Mouse (Mus musculus): ENCODE measurements at regions not wholly inside any gene's neighbourhood (a gene's known extent, or its start where the extent isn't known, plus 50 kb on each side); places are given as distances from the start of the nearest gene placed in this dataset.

- Histone ChIP-seq H3K36me3 (ENCODE audit: control insufficient read depth, insufficient read depth) (no peaks in the 10 kb centered on the region), H3K4me2 (ENCODE audit: low read depth, low read length) (no peak overlapping the region), H3K27me3 (ENCODE audit: control insufficient read depth, insufficient read depth, low read depth, low read length) (no peaks in the 10 kb centered on the region), H3K27ac (ENCODE audit: low read length) (no peak overlapping the region), H3K9me3 (replicated peaks; ENCODE audit: control insufficient read depth, low read length) (no peaks in the 10 kb centered on the region), H3K4me1 (ENCODE audit: control insufficient read depth, low read depth, low read length) (no peaks in the 10 kb centered on the region), H3K9ac (ENCODE audit: low read depth, low read length) (no peak overlapping the region), H3K4me3 (ENCODE audit: low read depth, low read length) (no peak overlapping the region)
- WGBS (ENCODE audit: insufficient replicate concordance) = 74% methylated on average over 12 of the region's 12 CpGs
- ATAC-seq (ENCODE audit: low read depth) = no peak
Observed at GRCm38 (mm10) chr3:34550189-34550588, 100.0 kb upstream of the Sox2 start.

GRCm38 (mm10) chr3:34532451-34532850, 117.8 kb upstream of the Sox2 start:
- Histone ChIP-seq H3K4me3 (ENCODE audit: low read depth, low read length) (no peak overlapping the region), H3K9me3 (replicated peaks; ENCODE audit: control insufficient read depth, low read length) (no peaks in the 10 kb centered on the region; the same call in 1 of the 2 replicates), H3K4me2 (ENCODE audit: low read depth, low read length) (no peak overlapping the region), H3K9ac (ENCODE audit: low read depth, low read length) (no peak overlapping the region), H3K27me3 (ENCODE audit: control insufficient read depth, insufficient read depth, low read depth, low read length) (no peaks in the 10 kb centered on the region), H3K36me3 (ENCODE audit: control insufficient read depth, insufficient read depth) (no peaks in the 10 kb centered on the region), H3K27ac (ENCODE audit: low read length) (no peak overlapping the region), H3K4me1 (ENCODE audit: control insufficient read depth, low read depth, low read length) (no peaks in the 10 kb centered on the region)
- WGBS (ENCODE audit: insufficient replicate concordance) = 48% methylated on average over 3 of the region's 3 CpGs
- no peak for ATAC-seq (ENCODE audit: low read depth)

GRCm38 (mm10) chr3:34531836-34532235, 118.4 kb upstream of the Sox2 start:
- H3K4me2 ChIP-seq (ENCODE audit: low read depth, low read length) = no peak overlapping the region
- H3K36me3 ChIP-seq (ENCODE audit: control insufficient read depth, insufficient read depth) = no peaks in the 10 kb centered on the region
- no peak overlapping the region for H3K9ac ChIP-seq (ENCODE audit: low read depth, low read length)
- H3K4me3 ChIP-seq (ENCODE audit: low read depth, low read length) = no peak overlapping the region
- no peak for ATAC-seq (ENCODE audit: low read depth)
- H3K4me1 ChIP-seq (ENCODE audit: control insufficient read depth, low read depth, low read length) = no peaks in the 10 kb centered on the region
- no peaks in the 10 kb centered on the region for H3K27me3 ChIP-seq (ENCODE audit: control insufficient read depth, insufficient read depth, low read depth, low read length)
- H3K27ac ChIP-seq (ENCODE audit: low read length) = no peak overlapping the region
- WGBS (ENCODE audit: insufficient replicate concordance) = 67% methylated on average over 7 of the region's 7 CpGs
- no peaks in the 10 kb centered on the region; the same call in 1 of the 2 replicates for H3K9me3 ChIP-seq (replicated peaks; ENCODE audit: control insufficient read depth, low read length)

- Histone ChIP-seq H3K27ac (ENCODE audit: low read length) (no peak overlapping the region), H3K4me2 (ENCODE audit: low read depth, low read length) (no peak overlapping the region), H3K9me3 (replicated peaks; ENCODE audit: control insufficient read depth, low read length) (no peaks in the 10 kb centered on the region), H3K9ac (ENCODE audit: low read depth, low read length) (no peak overlapping the region), H3K4me3 (ENCODE audit: low read depth, low read length) (no peak overlapping the region), H3K27me3 (ENCODE audit: control insufficient read depth, insufficient read depth, low read depth, low read length) (no peaks in the 10 kb centered on the region), H3K36me3 (ENCODE audit: control insufficient read depth, insufficient read depth) (no peaks in the 10 kb centered on the region), H3K4me1 (ENCODE audit: control insufficient read depth, low read depth, low read length) (no peaks in the 10 kb centered on the region)
- ATAC-seq (ENCODE audit: low read depth) = no peak
Observed at GRCm38 (mm10) chr3:34527546-34527945, 122.7 kb upstream of the Sox2 start.

GRCm38 (mm10) chr3:34525730-34526129, 124.5 kb upstream of the Sox2 start:
- WGBS (ENCODE audit: insufficient replicate concordance) = 47% methylated on average over 5 of the region's 5 CpGs
- Histone ChIP-seq H3K27ac (ENCODE audit: low read length) (no peak overlapping the region), H3K36me3 (ENCODE audit: control insufficient read depth, insufficient read depth) (no peaks in the 10 kb centered on the region), H3K9me3 (replicated peaks; ENCODE audit: control insufficient read depth, low read length) (no peaks in the 10 kb centered on the region), H3K9ac (ENCODE audit: low read depth, low read length) (no peak overlapping the region), H3K4me2 (ENCODE audit: low read depth, low read length) (no peak overlapping the region), H3K4me1 (ENCODE audit: control insufficient read depth, low read depth, low read length) (no peaks in the 10 kb centered on the region), H3K4me3 (ENCODE audit: low read depth, low read length) (no peak overlapping the region), H3K27me3 (ENCODE audit: control insufficient read depth, insufficient read depth, low read depth, low read length) (no peaks in the 10 kb centered on the region)
- ATAC-seq (ENCODE audit: low read depth) = no peak

- H3K9ac ChIP-seq (ENCODE audit: low read depth, low read length) = no peak overlapping the region
- H3K27me3 ChIP-seq (ENCODE audit: control insufficient read depth, insufficient read depth, low read depth, low read length) = no peaks in the 10 kb centered on the region
- no peak for ATAC-seq (ENCODE audit: low read depth)
- 67% methylated on average over 6 of the region's 6 CpGs for WGBS (ENCODE audit: insufficient replicate concordance)
- H3K9me3 ChIP-seq (replicated peaks; ENCODE audit: control insufficient read depth, low read length) = no peaks in the 10 kb centered on the region
- H3K36me3 ChIP-seq (ENCODE audit: control insufficient read depth, insufficient read depth) = no peaks in the 10 kb centered on the region
- no peaks in the 10 kb centered on the region for H3K4me1 ChIP-seq (ENCODE audit: control insufficient read depth, low read depth, low read length)
- no peak overlapping the region for H3K4me2 ChIP-seq (ENCODE audit: low read depth, low read length)
- H3K4me3 ChIP-seq (ENCODE audit: low read depth, low read length) = no peak overlapping the region
- no peak overlapping the region for H3K27ac ChIP-seq (ENCODE audit: low read length)
Observed at GRCm38 (mm10) chr3:34522054-34522684, 128.0 kb upstream of the Sox2 start.

- ATAC-seq (ENCODE audit: low read depth) = no peak
- H3K9me3 ChIP-seq (replicated peaks; ENCODE audit: control insufficient read depth, low read length) = no peaks in the 10 kb centered on the region
- H3K4me1 ChIP-seq (ENCODE audit: control insufficient read depth, low read depth, low read length) = no peaks in the 10 kb centered on the region
- no peaks in the 10 kb centered on the region for H3K36me3 ChIP-seq (ENCODE audit: control insufficient read depth, insufficient read depth)
- no peaks in the 10 kb centered on the region for H3K27me3 ChIP-seq (ENCODE audit: control insufficient read depth, insufficient read depth, low read depth, low read length)
- no peak overlapping the region for H3K4me2 ChIP-seq (ENCODE audit: low read depth, low read length)
- H3K9ac ChIP-seq (ENCODE audit: low read depth, low read length) = no peak overlapping the region
- H3K4me3 ChIP-seq (ENCODE audit: low read depth, low read length) = no peak overlapping the region
- no peak overlapping the region for H3K27ac ChIP-seq (ENCODE audit: low read length)
- 59% methylated on average over 14 of the region's 14 CpGs for WGBS (ENCODE audit: insufficient replicate concordance)
Observed at GRCm38 (mm10) chr3:34521357-34522053, 128.7 kb upstream of the Sox2 start.

GRCm38 (mm10) chr3:34512503-34513145, 137.6 kb upstream of the Sox2 start:
- Histone ChIP-seq H3K9me3 (replicated peaks; ENCODE audit: control insufficient read depth, low read length) (no peaks in the 10 kb centered on the region), H3K27me3 (ENCODE audit: control insufficient read depth, insufficient read depth, low read depth, low read length) (no peaks in the 10 kb centered on the region), H3K4me1 (ENCODE audit: control insufficient read depth, low read depth, low read length) (no peaks in the 10 kb centered on the region), H3K4me3 (ENCODE audit: low read depth, low read length) (no peak overlapping the region), H3K4me2 (ENCODE audit: low read depth, low read length) (no peak overlapping the region), H3K27ac (ENCODE audit: low read length) (no peak overlapping the region), H3K36me3 (ENCODE audit: control insufficient read depth, insufficient read depth) (no peaks in the 10 kb centered on the region), H3K9ac (ENCODE audit: low read depth, low read length) (no peak overlapping the region)
- ATAC-seq (ENCODE audit: low read depth) = no peak
- 67% methylated on average over 13 of the region's 13 CpGs for WGBS (ENCODE audit: insufficient replicate concordance)

- H3K9ac ChIP-seq (ENCODE audit: low read depth, low read length) = no peak overlapping the region
- H3K36me3 ChIP-seq (ENCODE audit: control insufficient read depth, insufficient read depth) = no peaks in the 10 kb centered on the region
- H3K4me2 ChIP-seq (ENCODE audit: low read depth, low read length) = no peak overlapping the region
- no peak for ATAC-seq (ENCODE audit: low read depth)
- 57% methylated on average over 4 of the region's 4 CpGs for WGBS (ENCODE audit: insufficient replicate concordance)
- no peak overlapping the region for H3K27ac ChIP-seq (ENCODE audit: low read length)
- no peak overlapping the region for H3K4me3 ChIP-seq (ENCODE audit: low read depth, low read length)
- H3K9me3 ChIP-seq (replicated peaks; ENCODE audit: control insufficient read depth, low read length) = no peaks in the 10 kb centered on the region
- H3K4me1 ChIP-seq (ENCODE audit: control insufficient read depth, low read depth, low read length) = no peaks in the 10 kb centered on the region
- no peaks in the 10 kb centered on the region for H3K27me3 ChIP-seq (ENCODE audit: control insufficient read depth, insufficient read depth, low read depth, low read length)
Observed at GRCm38 (mm10) chr3:34510723-34511122, 139.5 kb upstream of the Sox2 start.
